Comparison of ENCODE assay signal across 33 mouse cellular contexts in genomic region chr7:16928341-16928740, GRCm38 (mm10). TPM values are rescaled to one million over a fixed set of nuclear protein-coding genes. Genes with fewer than 3 reads are reported as not detected.
DNase-seq lines count a peak whose midpoint lies in the region; ATAC-seq and TF ChIP-seq lines count a peak whose summit lies in the region.
"Had no signal": no experiment of that assay in that cellular context is flagged by ENCODE, and none has a peak within 500 bp of the region (broad histone marks: within the 10 kb centered on the region; RNA-seq: fewer than 3 reads in every experiment).

No protein-coding gene starts in this region.

- intact Hi-C loops in left cerebral cortex, adult 2 months (cut with DNase I) = loop anchor here (10.0 kb wide), 1 partner anchor 984 kb away; the partner anchor contains the start of gene Nop53

- ATAC-seq in common myeloid progenitor, adult 5-6 weeks (replicated peaks; ENCODE audit: low read depth, poor library complexity, severe bottlenecking) = 0 out of 2 replicates have a peak, but pooled peaks have one; percentile 9
- ATAC-seq: forebrain, postnatal 0 days; inflammation-experienced regulatory T-cells, adult 6 months; liver, embryonic 12.5 days; liver, postnatal 0 days; midbrain, embryonic 16.5 days had no signal

- DNase-seq in left cerebral cortex, adult 2 months (ENCODE audit: extremely low spot score in 1 of 2, low spot score in 2 of 2) = no peak
- no peak for DNase-seq in left cerebral cortex, adult 9 months (ENCODE audit: low spot score in 2 of 2)
- DNase-seq in A20 (ENCODE audit: low read depth, low spot score) = peak; percentile 46
- no peak for DNase-seq in frontal cortex, adult 2 months (ENCODE audit: extremely low spot score in 1 of 2, low spot score in 1 of 2)
- no peak for DNase-seq in heart, adult 8-10 months (ENCODE audit: low spot score)
- DNase-seq in kidney, postnatal 25 days = no peak
- DNase-seq: adrenal gland, postnatal 25 days; cerebellum, adult 18-20 months; cerebellum, postnatal 10 days; forebrain, postnatal 0 days; gastrocnemius, postnatal 14 days; heart, postnatal 36 days; kidney, adult 2 months; left cerebral cortex, postnatal 4 days; liver, postnatal 0 days; lung, postnatal 10 days; right cerebral cortex, adult 18-20 months; spleen, adult 18-20 months; thymus, postnatal 4 days had no signal

- no peak overlapping the region for H3K27ac ChIP-seq in left cerebral cortex, adult 2 months
- H3K27ac ChIP-seq: heart, embryonic 10.5 days; heart, embryonic 15.5 days; hindbrain, embryonic 13.5 days; kidney, postnatal 0 days; liver, embryonic 12.5 days; midbrain, embryonic 10.5 days; neural tube, embryonic 12.5 days had no signal

- H3K4me3 ChIP-seq in left cerebral cortex, adult 2 months = no peak overlapping the region
- H3K4me3 ChIP-seq: erythroblast, embryonic 14.5 days; heart, embryonic 10.5 days; heart, embryonic 15.5 days; hindbrain, embryonic 13.5 days; liver, embryonic 12.5 days; midbrain, embryonic 10.5 days; myocyte; neural tube, embryonic 12.5 days had no signal

- peak; percentile 1; the same call in 1 of the 2 replicates for TF ChIP-seq CTCF in left cerebral cortex, adult 2 months (IDR thresholded peaks at IDR 0.05)

RNA-seq across cellular contexts. Expression of gene Calm3, which starts 4.4 kb away (rescaled TPM):
- 1,000 to 10,000 TPM; 1,732 to 1,834 TPM for total RNA-seq in left cerebral cortex, adult 2 months (2021)
- 512 and 545 TPM in 2 replicates for total RNA-seq in common myeloid progenitor, adult 5-6 weeks (2017)
- 1,679 and 1,948 TPM in 2 replicates for polyA plus RNA-seq in frontal cortex, adult 2 months (2012; rRNA removed)
- total RNA-seq in heart, adult 8-10 months (2022) = 100 to 1,000 TPM; 153 to 208 (median 191) TPM

RNA-seq across cellular contexts. Expression of gene Pnmal2, which starts 16.1 kb away (rescaled TPM):
- 100 to 1,000 TPM; 304 to 311 TPM for total RNA-seq in left cerebral cortex, adult 2 months (2021)
- not detected in 2 replicates for total RNA-seq in common myeloid progenitor, adult 5-6 weeks (2017)
- polyA plus RNA-seq in frontal cortex, adult 2 months (2012; rRNA removed) = 132 and 134 TPM in 2 replicates
- 1 to 10 TPM; 3.5 to 4.9 (median 4.3) TPM for total RNA-seq in heart, adult 8-10 months (2022)
- total RNA-seq: granulocyte monocyte progenitor cell, adult 5-6 weeks had no signal
- polyA plus RNA-seq: erythroblast, embryonic 14.5 days; inflammation-experienced regulatory T-cells, adult 6 months had no signal

RNA-seq across cellular contexts. Expression of gene Ptgir, which starts 22.1 kb away (rescaled TPM):
- under 1 TPM; 0.11 to 0.21 TPM for total RNA-seq in left cerebral cortex, adult 2 months (2021)
- total RNA-seq in common myeloid progenitor, adult 5-6 weeks (2017) = 0.10 and 0.73 TPM in 2 replicates
- 0.20 and 0.25 TPM in 2 replicates for polyA plus RNA-seq in frontal cortex, adult 2 months (2012; rRNA removed)
- 1 to 10 TPM; 1.9 to 3.5 (median 3.1) TPM for total RNA-seq in heart, adult 8-10 months (2022)
- total RNA-seq: forebrain, postnatal 0 days; layer of hippocampus, postnatal 10 days; left cerebral cortex, postnatal 4 days had no signal

RNA-seq across cellular contexts. Expression of gene Pnmal1, which starts 31.1 kb away (rescaled TPM):
- total RNA-seq in left cerebral cortex, adult 2 months (2021) = 100 to 1,000 TPM; 106 to 118 TPM
- total RNA-seq in common myeloid progenitor, adult 5-6 weeks (2017) = 0.09 TPM in 1 of 2 replicates, not detected in the other
- 63.1 and 73.0 TPM in 2 replicates for polyA plus RNA-seq in frontal cortex, adult 2 months (2012; rRNA removed)
- not detected for total RNA-seq in heart, adult 8-10 months (2022)
- total RNA-seq: gastrocnemius, postnatal 14 days; granulocyte monocyte progenitor cell, adult 5-6 weeks; heart, postnatal 36 days had no signal
- polyA plus RNA-seq: erythroblast, embryonic 14.5 days; inflammation-experienced regulatory T-cells, adult 6 months had no signal

RNA-seq across cellular contexts. Expression of gene Gng8, which starts 36.8 kb away (rescaled TPM):
- 1 to 10 TPM; 1.8 to 2.7 TPM for total RNA-seq in left cerebral cortex, adult 2 months (2021)
- 3.1 TPM in 1 of 2 replicates, not detected in the other for total RNA-seq in common myeloid progenitor, adult 5-6 weeks (2017)
- polyA plus RNA-seq in frontal cortex, adult 2 months (2012; rRNA removed) = 5.9 and 7.6 TPM in 2 replicates
- 1 to 10 TPM; 1.0 to 1.5 (median 1.1) TPM for total RNA-seq in heart, adult 8-10 months (2022)
- total RNA-seq: forebrain, postnatal 0 days had no signal
- polyA plus RNA-seq: erythroblast, embryonic 14.5 days; inflammation-experienced regulatory T-cells, adult 6 months had no signal

Comparison
In these comparisons a context has a peak if more than half of its experiments do, and no peak if none do; other contexts are left out.
1. RNA of gene Pnmal2, which starts 16.1 kb away (total RNA-seq): 304 to 311 TPM in left cerebral cortex, adult 2 months; 3.5 to 4.9 TPM in heart, adult 8-10 months and not detected in common myeloid progenitor, adult 5-6 weeks; every median in the first group is over 10 times any median in the second.